Mouse (Mus musculus) E14TG2a.4 (cell line): ENCODE measurements around the gene Btbd17.

Experiments
- CTCF ChIP-seq: conservative IDR thresholded peaks from 2 replicates; pipeline ENCODE4 v1.5.1; 2014; ENCODE audit warnings: low read length
- NANOG ChIP-seq: IDR thresholded peaks from 2 replicates; pipeline ENCODE4 v1.6.1; 2014; ENCODE audit warnings: borderline replicate concordance, low read length, mixed read lengths
- POU5F1 ChIP-seq: IDR thresholded peaks from 2 replicates; pipeline ENCODE4 v1.6.1; 2014; ENCODE audit warnings: low read length, borderline replicate concordance

- no peak for TF ChIP-seq CTCF
- no peak for TF ChIP-seq POU5F1
- no peak for TF ChIP-seq NANOG
Measured at GRCm38 (mm10) chr11:114807025-114807424, 11.3 kb upstream of the Btbd17 start.
